17 mouse cellular contexts compared by ENCODE assay signal in the genomic region with DNA sequence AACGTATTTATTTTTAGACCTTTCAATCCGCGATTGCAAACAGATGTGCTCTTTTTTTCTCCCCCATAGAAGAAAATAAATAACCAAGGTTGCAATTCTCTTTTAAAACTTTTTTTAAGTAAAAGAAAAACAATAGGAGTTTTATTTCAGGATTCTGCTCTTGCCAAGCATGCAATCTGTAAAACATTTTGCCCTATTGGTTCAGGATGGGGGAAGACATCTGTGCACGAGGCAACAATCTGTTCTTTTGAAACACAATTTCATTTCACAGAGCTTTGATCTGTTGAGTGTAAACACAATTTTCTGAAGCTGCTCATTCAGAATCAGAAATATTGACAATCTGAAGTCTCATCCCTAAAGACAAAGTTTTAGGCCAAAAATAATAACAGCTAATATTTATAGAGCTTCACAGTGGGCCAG.
DNase-seq lines count a peak whose midpoint lies in the region; ATAC-seq and TF ChIP-seq lines count a peak whose summit lies in the region.
"Had no signal": no experiment of that assay in that cellular context is flagged by ENCODE, and none has a peak within 500 bp of the region (broad histone marks: within the 10 kb centered on the region; RNA-seq: fewer than 3 reads in every experiment).

No protein-coding gene starts in this region.

- ATAC-seq in forebrain, embryonic 13.5 days, result peak; percentile 61; the same call in 1 of the 2 replicates
- ATAC-seq in forebrain, embryonic 12.5 days (ENCODE audit: low FRiP score), result no peak
- no peak for ATAC-seq in limb, embryonic 14.5 days (ENCODE audit: low FRiP score, low read depth)
- peak; percentile 81 for ATAC-seq in forebrain, postnatal 0 days
- ATAC-seq: inflammation-experienced regulatory T-cells, adult 6 months; liver, embryonic 12.5 days; Patski had no signal

- no peak overlapping the region for H3K4me2 ChIP-seq in forebrain, embryonic 13.5 days
- no peak overlapping the region for H3K4me2 ChIP-seq in forebrain, embryonic 12.5 days
- no peak overlapping the region for H3K4me2 ChIP-seq in limb, embryonic 14.5 days (replicated peaks; ENCODE audit: low read depth, low read length, severe bottlenecking)
- H3K4me2 ChIP-seq in forebrain, postnatal 0 days (ENCODE audit: low read depth), result no peak overlapping the region
- H3K4me2 ChIP-seq: liver, embryonic 12.5 days; neural tube, embryonic 15.5 days had no signal

- DNase-seq in limb, embryonic 14.5 days (ENCODE audit: low spot score), result peak; percentile 42
- no peak for DNase-seq in limb, embryonic 10.5 days (ENCODE audit: low spot score)
- peak; percentile 67 for DNase-seq in forebrain, postnatal 0 days
- peak; percentile 11 for DNase-seq in skeletal muscle tissue, adult 2 months (ENCODE audit: low read depth, low spot score)
- DNase-seq in testis, postnatal 14 days (ENCODE audit: low spot score), result no peak
- no peak for DNase-seq in spleen, adult 18-20 months
- DNase-seq: cerebellum, adult 8-10 months; heart, adult 11 months; kidney, postnatal 10 days; lung, postnatal 10 days; thymus, postnatal 14 days had no signal

- H3K27me3 ChIP-seq in forebrain, embryonic 13.5 days, result no peaks in the 10 kb centered on the region
- H3K27me3 ChIP-seq in forebrain, embryonic 12.5 days, result no peaks in the 10 kb centered on the region
- no peaks in the 10 kb centered on the region for H3K27me3 ChIP-seq in limb, embryonic 14.5 days (ENCODE audit: control insufficient read depth, insufficient read depth, low read length)
- no peaks in the 10 kb centered on the region for H3K27me3 ChIP-seq in limb, embryonic 10.5 days (ENCODE audit: low read depth, poor library complexity, severe bottlenecking)
- no peaks in the 10 kb centered on the region for H3K27me3 ChIP-seq in forebrain, postnatal 0 days (ENCODE audit: insufficient read depth, low read length)
- H3K27me3 ChIP-seq: liver, embryonic 12.5 days; neural tube, embryonic 15.5 days had no signal

- H3K9ac ChIP-seq in forebrain, embryonic 13.5 days, result no peak overlapping the region
- H3K9ac ChIP-seq in forebrain, embryonic 12.5 days, result no peak overlapping the region
- no peak overlapping the region for H3K9ac ChIP-seq in limb, embryonic 14.5 days (ENCODE audit: low read depth, low read length, severe bottlenecking)
- no peak overlapping the region for H3K9ac ChIP-seq in forebrain, postnatal 0 days
- H3K9ac ChIP-seq: liver, embryonic 12.5 days; neural tube, embryonic 15.5 days had no signal

- no peak for TF ChIP-seq CTCF in forebrain, postnatal 0 days (IDR thresholded peaks at IDR 0.05; ENCODE audit: low read depth)

- no peaks in the 10 kb centered on the region for H3K36me3 ChIP-seq in forebrain, embryonic 13.5 days (ENCODE audit: poor library complexity, severe bottlenecking)
- H3K36me3 ChIP-seq in forebrain, embryonic 12.5 days (replicated peaks), result no peaks in the 10 kb centered on the region
- H3K36me3 ChIP-seq in limb, embryonic 14.5 days (ENCODE audit: control insufficient read depth, insufficient read depth, low read length), result no peaks in the 10 kb centered on the region
- H3K36me3 ChIP-seq in limb, embryonic 10.5 days, result no peaks in the 10 kb centered on the region
- H3K36me3 ChIP-seq in forebrain, postnatal 0 days (ENCODE audit: insufficient read depth), result no peaks in the 10 kb centered on the region
- H3K36me3 ChIP-seq: liver, embryonic 12.5 days; neural tube, embryonic 15.5 days had no signal

- WGBS in forebrain, embryonic 13.5 days, result 62% methylated on average over 4 of the region's 4 CpGs
- WGBS in forebrain, embryonic 12.5 days, result 58% methylated on average over 4 of the region's 4 CpGs
- WGBS in limb, embryonic 14.5 days, result 34% methylated on average over 4 of the region's 4 CpGs
- 69% methylated on average over 4 of the region's 4 CpGs for WGBS in limb, embryonic 10.5 days
- 22% methylated on average over 4 of the region's 4 CpGs for WGBS in forebrain, postnatal 0 days

- H3K4me3 ChIP-seq in forebrain, embryonic 13.5 days, result no peak overlapping the region
- H3K4me3 ChIP-seq in forebrain, embryonic 12.5 days (replicated peaks), result no peak overlapping the region
- no peak overlapping the region for H3K4me3 ChIP-seq in limb, embryonic 14.5 days (replicated peaks; ENCODE audit: low read length)
- no peak overlapping the region for H3K4me3 ChIP-seq in limb, embryonic 10.5 days
- no peak overlapping the region for H3K4me3 ChIP-seq in forebrain, postnatal 0 days (ENCODE audit: low read depth, low read length)
- H3K4me3 ChIP-seq: liver, embryonic 12.5 days; neural tube, embryonic 15.5 days had no signal

- TF ChIP-seq POLR2A in limb, embryonic 14.5 days (IDR thresholded peaks at IDR 0.05; ENCODE audit: borderline replicate concordance, extremely low read depth, insufficient read depth, insufficient read length), result no peak

- no peaks in the 10 kb centered on the region for H3K9me3 ChIP-seq in forebrain, embryonic 13.5 days (replicated peaks)
- no peaks in the 10 kb centered on the region for H3K9me3 ChIP-seq in forebrain, embryonic 12.5 days
- H3K9me3 ChIP-seq in limb, embryonic 14.5 days (ENCODE audit: control insufficient read depth, low read length), result no peaks in the 10 kb centered on the region
- no peaks in the 10 kb centered on the region for H3K9me3 ChIP-seq in limb, embryonic 10.5 days (replicated peaks)
- no peaks in the 10 kb centered on the region for H3K9me3 ChIP-seq in forebrain, postnatal 0 days (ENCODE audit: low read length)
- H3K9me3 ChIP-seq: liver, embryonic 12.5 days; neural tube, embryonic 15.5 days had no signal

- no peak overlapping the region for H3K27ac ChIP-seq in forebrain, embryonic 13.5 days
- no peak overlapping the region for H3K27ac ChIP-seq in forebrain, embryonic 12.5 days
- H3K27ac ChIP-seq in limb, embryonic 14.5 days (replicated peaks; ENCODE audit: low read depth, low read length), result no peak overlapping the region
- H3K27ac ChIP-seq in limb, embryonic 10.5 days, result no peak overlapping the region
- H3K27ac ChIP-seq in forebrain, postnatal 0 days (ENCODE audit: low read depth, low read length), result no peak overlapping the region
- H3K27ac ChIP-seq: liver, embryonic 12.5 days; neural tube, embryonic 15.5 days had no signal

- H3K4me1 ChIP-seq in forebrain, embryonic 13.5 days, result 0 out of 2 replicates have a peak, but pooled peaks cover 7% of the 10 kb centered on the region
- 0 out of 2 replicates have a peak, but pooled peaks cover 5% of the 10 kb centered on the region for H3K4me1 ChIP-seq in forebrain, embryonic 12.5 days
- peaks cover 4% of the 10 kb centered on the region; the same call in 1 of the 2 replicates for H3K4me1 ChIP-seq in limb, embryonic 14.5 days (ENCODE audit: control insufficient read depth, insufficient read depth, low read length)
- H3K4me1 ChIP-seq in limb, embryonic 10.5 days, result peaks cover 10% of the 10 kb centered on the region
- peaks cover 4% of the 10 kb centered on the region; the same call in 1 of the 2 replicates for H3K4me1 ChIP-seq in forebrain, postnatal 0 days (ENCODE audit: insufficient read depth)
- H3K4me1 ChIP-seq: liver, embryonic 12.5 days had no signal

Comparison
In these comparisons a context has a peak if more than half of its experiments do, and no peak if none do; other contexts are left out.
1. ATAC-seq: peak in forebrain, embryonic 13.5 days (single experiment) and forebrain, postnatal 0 days (single experiment); none in forebrain, embryonic 12.5 days (single experiment) and limb, embryonic 14.5 days (single experiment).
2. DNase-seq: peak in limb, embryonic 14.5 days (single experiment), forebrain, postnatal 0 days (single experiment) and skeletal muscle tissue, adult 2 months (single experiment); none in limb, embryonic 10.5 days (single experiment), testis, postnatal 14 days (single experiment) and spleen, adult 18-20 months (0 of 2).